Mouse (Mus musculus): ENCODE results near the gene Bcl2l11.

- TF ChIP-seq TAL1 (IDR thresholded peaks at IDR 0.05; ENCODE audit: low read length) (no peak), GATA1 (IDR thresholded peaks at IDR 0.05; ENCODE audit: low read length) (no peak)
Observed at GRCm38 (mm10) chr2:128158734-128159410, 33.0 kb downstream of the Bcl2l11 start.
